Mouse (Mus musculus) common myeloid progenitor, adult 5-6 weeks (primary cell): Measurements from ENCODE around the gene Agbl4. TPM values are rescaled to one million over a fixed set of nuclear protein-coding genes. Genes with fewer than 3 reads are reported as not detected.

ENCODE experiments used
- ATAC-seq: replicated peaks from 2 replicates; pipeline ENCODE4 v1.8.0; 2016; ENCODE audit warnings: low read depth, mild to moderate bottlenecking, moderate TSS enrichment, inconsistent platforms; ENCODE audit not compliant: poor library complexity, severe bottlenecking
- total RNA-seq: library from RNA; stranded (forward); fragments of 200-1000, 187-1606 nt; gene quantifications from 2 replicates; pipeline ENCODE4 v1.2.3, GENCODE M21; 2017

Gene Agbl4
- total RNA-seq, 1 experiment from 2014 or later: not detected

DNA sequence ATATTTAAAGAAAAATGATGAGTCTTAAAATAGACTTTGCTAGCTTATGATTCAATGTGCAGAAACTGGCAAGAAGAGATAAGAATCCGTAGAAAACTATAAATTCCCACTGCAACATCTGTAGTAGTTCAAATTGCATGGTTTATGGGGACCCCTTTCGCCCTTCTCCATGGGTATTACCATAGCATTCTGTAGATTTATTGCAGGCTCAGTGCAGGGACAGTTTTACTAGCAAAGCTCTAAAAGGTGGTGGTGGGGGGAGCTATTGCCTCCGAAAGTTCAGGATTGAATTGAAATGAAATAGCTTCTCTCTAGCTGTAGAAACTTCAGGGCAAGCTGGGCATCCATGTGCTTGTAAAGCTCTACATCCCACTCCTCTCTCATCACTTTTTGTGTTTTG lies 959.7 kb downstream of the Agbl4 start:
- no peak for ATAC-seq

GRCm38 (mm10) chr4:111364199-111364598 lies 966.7 kb downstream of the Agbl4 start:
- ATAC-seq: no peak

DNA sequence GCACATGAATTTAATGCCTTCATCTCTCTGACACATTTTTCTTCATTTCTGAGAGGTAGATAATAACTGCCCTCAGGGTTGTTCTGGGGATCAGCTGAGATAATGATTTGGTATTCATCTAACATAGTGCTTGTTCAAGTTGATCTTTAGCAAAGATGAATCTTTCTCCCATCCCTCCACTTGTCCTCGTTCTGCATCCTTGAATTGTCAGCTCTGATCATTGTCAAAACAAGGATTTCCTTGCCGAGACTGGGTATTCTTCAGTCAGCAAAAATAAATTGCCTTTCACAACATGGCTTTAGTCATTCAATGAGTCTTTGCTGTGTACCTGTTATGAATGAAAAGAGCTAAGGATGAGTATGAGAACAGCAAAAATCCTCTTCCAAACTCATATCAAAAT lies 970.3 kb downstream of the Agbl4 start:
- no peak for ATAC-seq

- ATAC-seq: no peak
Observed at GRCm38 (mm10) chr4:111377159-111377558, 979.7 kb downstream of the Agbl4 start.

DNA sequence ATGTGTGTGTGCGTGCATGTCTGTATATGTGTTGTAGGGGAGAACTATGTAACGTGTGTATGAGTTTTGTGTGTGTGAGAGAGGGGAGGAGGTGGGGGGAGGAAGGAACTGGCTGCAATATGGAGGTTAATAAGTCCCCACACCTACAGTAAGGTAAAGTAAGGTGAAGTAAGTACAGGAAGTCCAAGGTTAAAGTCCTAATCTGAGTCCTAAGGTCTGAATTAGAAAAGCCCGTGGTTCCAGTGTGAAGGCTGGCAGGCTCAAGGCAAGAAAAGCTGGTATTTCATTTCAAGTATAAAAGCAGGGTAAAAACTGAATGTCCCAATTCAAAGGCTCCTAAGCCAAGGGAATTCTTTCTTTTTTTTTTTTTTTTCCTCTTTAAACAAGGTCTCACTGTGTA lies 980.6 kb downstream of the Agbl4 start:
- no peak for ATAC-seq

GRCm38 (mm10) chr4:111383101-111383500 lies 985.6 kb downstream of the Agbl4 start:
- ATAC-seq: no peak

GRCm38 (mm10) chr4:111390736-111391135 lies 993.3 kb downstream of the Agbl4 start:
- no peak for ATAC-seq

DNA sequence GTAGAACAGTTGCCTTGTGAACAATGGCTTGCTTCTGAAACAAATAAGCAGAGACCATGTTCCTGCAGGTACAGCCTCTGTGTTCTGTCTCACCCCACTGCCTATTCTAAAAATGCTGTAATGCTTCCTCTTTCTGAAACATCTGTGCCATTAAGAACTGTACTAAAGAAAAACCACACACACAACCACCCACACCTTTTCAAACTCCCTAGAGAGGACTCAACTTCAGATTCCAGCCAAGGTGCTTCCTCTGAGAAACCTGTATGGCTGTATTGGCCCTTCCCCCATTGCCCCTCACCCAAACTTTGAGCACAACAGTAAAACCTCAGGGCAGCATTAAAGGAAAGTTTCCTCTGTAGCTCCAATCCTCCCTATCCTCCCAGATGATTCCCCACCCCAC lies 1002.3 kb downstream of the Agbl4 start:
- 0 out of 2 replicates have a peak, but pooled peaks have one; percentile 22 for ATAC-seq

DNA sequence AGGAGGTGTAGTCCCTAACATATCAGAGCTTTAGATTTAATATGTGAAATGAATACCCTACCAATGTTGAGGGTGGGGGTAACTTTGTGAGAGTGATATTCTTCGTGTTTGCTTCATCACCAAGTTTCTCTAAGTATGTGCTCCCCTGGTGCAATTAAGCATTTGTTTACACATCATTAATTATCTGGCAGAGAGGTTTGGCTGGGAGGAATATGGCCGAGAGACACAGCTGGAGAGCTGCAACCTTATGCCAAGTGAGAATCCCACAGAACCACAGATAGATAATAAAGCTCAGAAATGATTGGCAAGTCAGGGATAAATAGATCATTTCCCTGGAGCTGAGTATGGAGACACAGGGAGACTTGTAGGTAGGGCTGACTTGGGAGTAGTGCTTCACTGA lies 1003.2 kb downstream of the Agbl4 start:
- no peak for ATAC-seq

DNA sequence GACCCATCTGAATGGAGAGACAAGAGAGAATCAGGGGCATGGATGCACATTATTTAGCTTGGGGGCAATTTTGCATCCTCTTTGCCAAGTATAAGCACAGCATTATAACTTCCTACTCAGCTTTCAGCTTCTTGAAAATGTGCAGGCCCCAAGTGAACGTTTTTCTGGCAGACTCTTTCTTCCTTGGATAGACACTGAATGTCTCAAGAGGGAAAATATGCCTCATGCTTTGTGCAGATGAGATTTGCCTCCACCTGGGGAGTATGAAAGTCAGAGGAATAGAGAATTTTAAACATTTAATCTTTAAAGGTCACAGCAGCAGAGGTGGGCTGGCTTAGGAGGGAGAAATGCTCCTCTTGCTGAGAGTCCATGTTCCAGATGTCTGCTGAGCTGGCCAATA lies 1005.8 kb downstream of the Agbl4 start:
- ATAC-seq: no peak

- ATAC-seq: no peak
Observed at GRCm38 (mm10) chr4:111410731-111411130, 1013.3 kb downstream of the Agbl4 start.

DNA sequence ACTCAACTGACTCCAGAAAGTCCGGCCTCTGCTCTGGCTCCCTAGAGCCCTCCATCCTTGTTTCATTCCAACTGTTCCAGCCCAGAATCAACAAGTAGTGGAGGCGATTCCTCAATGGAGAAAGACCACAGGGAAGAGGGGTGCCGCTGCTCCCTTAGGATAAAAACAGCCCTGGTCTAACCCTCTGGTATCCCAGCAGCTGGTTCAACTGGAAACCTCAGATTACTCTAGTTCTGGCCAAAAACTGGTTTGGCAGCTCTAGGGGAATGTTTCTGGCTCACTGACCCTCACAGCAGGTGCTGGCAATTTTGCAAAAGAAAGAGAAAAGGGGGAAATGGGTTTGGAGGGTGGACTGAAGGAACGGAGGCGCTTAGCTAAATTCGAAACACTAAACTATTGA lies 1016.9 kb downstream of the Agbl4 start:
- no peak for ATAC-seq

DNA sequence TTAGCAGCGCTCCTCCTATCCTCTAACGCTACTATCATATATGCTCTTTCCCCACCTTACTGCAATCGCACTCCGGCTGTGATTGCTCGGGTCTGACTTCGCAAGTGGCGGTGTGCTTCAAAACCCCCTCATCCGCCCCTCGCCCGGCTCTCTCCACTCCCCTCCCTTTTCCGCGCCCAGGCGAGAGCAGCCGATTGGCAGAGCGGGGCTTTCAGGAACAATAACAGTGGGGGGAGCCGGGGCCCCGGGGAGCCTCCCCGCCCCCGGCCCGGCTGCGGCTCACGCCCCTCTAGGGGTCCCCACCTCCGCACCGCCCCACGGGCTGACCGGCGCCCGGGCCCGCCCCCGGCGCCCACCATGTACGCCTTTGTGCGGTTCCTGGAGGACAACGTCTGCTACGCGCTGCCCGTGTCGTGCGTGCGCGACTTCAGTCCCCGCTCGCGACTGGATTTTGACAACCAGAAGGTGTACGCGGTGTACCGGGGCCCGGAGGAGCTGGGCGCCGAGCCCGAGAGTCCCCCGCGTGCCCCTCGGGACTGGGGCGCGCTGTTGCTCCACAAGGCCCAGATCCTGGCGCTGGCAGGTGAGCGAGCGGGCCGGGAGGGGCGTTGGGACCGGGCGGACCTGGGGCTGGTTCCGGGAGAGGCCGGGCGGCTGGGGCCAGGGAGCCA lies 1017.5 kb downstream of the Agbl4 start, which contains the start of gene Bend5:
Bend5 (plus strand) TSS at position 189 of the 671 bp plus-strand sequence.
- peak; percentile 80 for ATAC-seq

GRCm38 (mm10) chr4:111416126-111416525 lies 1018.7 kb downstream of the Agbl4 start:
- no peak for ATAC-seq

GRCm38 (mm10) chr4:111416551-111416950 lies 1019.1 kb downstream of the Agbl4 start:
- ATAC-seq: no peak

- ATAC-seq: no peak
Observed at GRCm38 (mm10) chr4:111417716-111418115, 1020.3 kb downstream of the Agbl4 start.

GRCm38 (mm10) chr4:111419476-111419875 lies 1022.0 kb downstream of the Agbl4 start:
- ATAC-seq: no peak

DNA sequence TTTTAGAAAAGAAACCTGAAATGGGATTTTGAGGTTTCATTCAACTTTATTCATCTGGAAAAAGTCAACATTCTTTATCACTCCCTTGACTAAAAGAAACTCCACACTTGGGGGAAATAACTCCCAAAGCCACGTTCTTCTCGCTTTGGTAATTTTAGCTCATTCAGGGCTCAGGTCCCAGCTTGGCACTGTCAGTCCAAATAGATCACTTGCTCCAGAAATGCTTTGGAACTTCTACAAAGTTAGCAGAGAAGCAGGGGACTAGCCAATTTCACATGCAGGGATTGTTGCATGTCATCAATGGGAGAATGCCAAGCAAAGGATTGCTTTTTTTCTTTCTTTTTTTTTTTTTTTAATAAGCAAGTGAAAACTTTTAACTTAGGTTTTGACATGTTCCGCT lies 1022.6 kb downstream of the Agbl4 start:
- ATAC-seq: no peak

DNA sequence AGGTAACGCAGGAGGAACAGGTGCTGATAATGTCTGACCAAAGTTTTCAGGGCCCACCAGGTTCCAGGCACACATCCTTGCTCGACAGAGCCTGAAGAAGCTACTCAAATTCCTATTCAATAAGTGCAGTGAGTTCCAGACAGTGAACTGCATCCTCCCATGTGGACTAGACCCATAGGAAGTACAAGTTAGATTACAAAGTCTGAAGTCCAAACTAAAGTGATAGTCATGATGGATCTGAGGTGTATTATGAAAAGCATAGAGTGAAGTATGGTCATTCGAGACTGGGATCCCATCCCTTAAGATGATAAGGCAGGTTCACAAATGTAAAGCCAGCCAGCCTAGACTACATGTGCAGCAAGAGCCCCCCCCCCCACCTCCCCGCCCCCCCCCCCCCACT lies 1023.5 kb downstream of the Agbl4 start:
- no peak for ATAC-seq

- no peak for ATAC-seq
Observed at GRCm38 (mm10) chr4:111421785-111422184, 1024.3 kb downstream of the Agbl4 start.

DNA sequence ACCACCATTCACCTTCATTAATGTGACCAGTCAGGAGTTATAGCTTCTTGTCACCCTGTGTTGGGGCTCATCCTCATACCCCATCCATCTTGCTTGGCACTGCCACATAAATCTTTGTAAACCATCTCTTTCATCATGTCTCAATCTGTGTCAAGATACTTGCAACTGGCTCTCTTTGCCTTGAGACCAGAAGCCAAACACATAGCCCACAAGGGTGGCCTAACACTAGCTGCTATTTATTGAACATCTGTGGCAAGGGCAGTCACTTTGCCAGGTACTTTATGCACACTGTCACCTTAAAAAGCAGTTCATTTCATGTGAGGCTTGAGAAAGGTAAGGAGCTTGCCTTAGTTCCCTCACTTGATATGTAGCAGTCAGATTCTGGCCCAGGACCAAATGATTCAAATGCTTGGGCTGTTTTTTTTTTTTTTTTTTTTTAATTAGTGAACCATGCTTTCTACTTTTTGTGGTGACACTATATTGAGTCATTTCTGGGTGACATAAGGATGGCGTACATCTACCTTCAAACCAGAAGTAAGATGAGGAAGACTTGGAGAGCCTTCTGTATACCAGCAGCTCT lies 1027.0 kb downstream of the Agbl4 start:
- no peak for ATAC-seq

- ATAC-seq: no peak
Observed at GRCm38 (mm10) chr4:111425170-111425569, 1027.7 kb downstream of the Agbl4 start.
